9 mouse cellular contexts compared by ENCODE assay signal in genomic region chr10:34128391-34128790, GRCm38 (mm10). TPM values are rescaled to one million over a fixed set of nuclear protein-coding genes. Genes with fewer than 3 reads are reported as not detected.
DNase-seq lines count a peak whose midpoint lies in the region; ATAC-seq lines count a peak whose summit lies in the region.
"Had no signal": no experiment of that assay in that cellular context is flagged by ENCODE, and none has a peak within 500 bp of the region (broad histone marks: within the 10 kb centered on the region; RNA-seq: fewer than 3 reads in every experiment).

No protein-coding gene starts in this region.

- no peak overlapping the region for H3K4me2 ChIP-seq in forebrain, embryonic 12.5 days

- 92% methylated on average over 6 of the region's 6 CpGs for WGBS in midbrain, embryonic 10.5 days
- WGBS in forebrain, embryonic 12.5 days = 86% methylated on average over 6 of the region's 6 CpGs

- peaks cover 22% of the 10 kb centered on the region for H3K27me3 ChIP-seq in midbrain, embryonic 10.5 days (ENCODE audit: low read depth, poor library complexity, severe bottlenecking)
- no peaks in the 10 kb centered on the region for H3K27me3 ChIP-seq in forebrain, embryonic 12.5 days

- no peak overlapping the region for H3K9ac ChIP-seq in forebrain, embryonic 12.5 days
- H3K9ac ChIP-seq: heart, embryonic 13.5 days had no signal

- ATAC-seq in CD4-positive, CD25-positive, alpha-beta regulatory T cell, adult 4 months = peak; percentile 1
- peak; percentile 29 for ATAC-seq in granulocyte monocyte progenitor cell, adult 5-6 weeks (replicated peaks; ENCODE audit: poor library complexity, severe bottlenecking)
- no peak for ATAC-seq in monocyte, adult 5-6 weeks (replicated peaks; ENCODE audit: insufficient number of reproducible peaks, low FRiP score, low TSS enrichment, poor library complexity, severe bottlenecking)
- ATAC-seq in forebrain, embryonic 12.5 days (ENCODE audit: low FRiP score) = no peak

- no peaks in the 10 kb centered on the region for H3K36me3 ChIP-seq in midbrain, embryonic 10.5 days
- H3K36me3 ChIP-seq in forebrain, embryonic 12.5 days (replicated peaks) = no peaks in the 10 kb centered on the region
- H3K36me3 ChIP-seq: heart, embryonic 13.5 days had no signal

- H3K9me3 ChIP-seq in midbrain, embryonic 10.5 days (replicated peaks) = peaks cover 3% of the 10 kb centered on the region; the same call in 1 of the 2 replicates
- no peaks in the 10 kb centered on the region for H3K9me3 ChIP-seq in forebrain, embryonic 12.5 days

- DNase-seq in 3T3-L1 (ENCODE audit: low read depth, low spot score) = peak; percentile 29
- DNase-seq in kidney, postnatal 36 days = peak; percentile 46 to 51
- no peak for DNase-seq in midbrain, embryonic 10.5 days (ENCODE audit: low spot score)
- DNase-seq in thymus, postnatal 36 days = no peak

- peaks cover 12% of the 10 kb centered on the region for H3K4me1 ChIP-seq in midbrain, embryonic 10.5 days
- H3K4me1 ChIP-seq in forebrain, embryonic 12.5 days = peaks cover 6% of the 10 kb centered on the region

- H3K27ac ChIP-seq in midbrain, embryonic 10.5 days (replicated peaks) = no peak overlapping the region
- H3K27ac ChIP-seq in forebrain, embryonic 12.5 days = no peak overlapping the region
- H3K27ac ChIP-seq: heart, embryonic 13.5 days had no signal

- no peak overlapping the region for H3K4me3 ChIP-seq in midbrain, embryonic 10.5 days
- no peak overlapping the region for H3K4me3 ChIP-seq in forebrain, embryonic 12.5 days (replicated peaks)

RNA-seq across cellular contexts. Expression of gene Calhm6, which starts 0.6 kb away (rescaled TPM):
- polyA plus RNA-seq in CD4-positive, CD25-positive, alpha-beta regulatory T cell, adult 4 months (2017; shearing (Covaris generic)) = 10 to 100 TPM; 45.0 to 54.8 TPM
- 3.2 and 6.1 TPM in 2 replicates for total RNA-seq in granulocyte monocyte progenitor cell, adult 5-6 weeks (2014; fragmentation: Nextera tagmentation)
- total RNA-seq in granulocyte monocyte progenitor cell, adult 5-6 weeks (2017) = 3.0 and 4.4 TPM in 2 replicates
- 23.3 to 41.0 TPM (median 24.7 TPM) in 3 replicates for total RNA-seq in monocyte, adult 5-6 weeks (2017)
- 0.21 and 0.36 TPM in 2 replicates for polyA plus RNA-seq in midbrain, embryonic 10.5 days (2016; fragmentation: Nextera tagmentation; extraction: Ambion mirVana)
- 0.34 and 0.36 TPM in 2 replicates for polyA plus RNA-seq in forebrain, embryonic 12.5 days (2016; fragmentation: Nextera tagmentation; extraction: Ambion mirVana)

RNA-seq across cellular contexts. Expression of gene Calhm5, which starts 32.1 kb away (rescaled TPM):
- not detected for polyA plus RNA-seq in CD4-positive, CD25-positive, alpha-beta regulatory T cell, adult 4 months (2017; shearing (Covaris generic))
- not detected in 2 replicates for total RNA-seq in granulocyte monocyte progenitor cell, adult 5-6 weeks (2014; fragmentation: Nextera tagmentation)
- not detected in 2 replicates for total RNA-seq in granulocyte monocyte progenitor cell, adult 5-6 weeks (2017)
- not detected in 3 replicates for total RNA-seq in monocyte, adult 5-6 weeks (2017)
- polyA plus RNA-seq in midbrain, embryonic 10.5 days (2016; fragmentation: Nextera tagmentation; extraction: Ambion mirVana) = 0.10 and 0.17 TPM in 2 replicates
- 0.12 and 0.24 TPM in 2 replicates for polyA plus RNA-seq in forebrain, embryonic 12.5 days (2016; fragmentation: Nextera tagmentation; extraction: Ambion mirVana)

Comparison
In these comparisons a context has a peak if more than half of its experiments do, and no peak if none do; other contexts are left out.
1. DNase-seq: peak in 3T3-L1 (single experiment) and kidney, postnatal 36 days (2 of 2); none in midbrain, embryonic 10.5 days (single experiment) and thymus, postnatal 36 days (0 of 2).
2. ATAC-seq: peak in CD4-positive, CD25-positive, alpha-beta regulatory T cell, adult 4 months (single experiment) and granulocyte monocyte progenitor cell, adult 5-6 weeks (single experiment); none in monocyte, adult 5-6 weeks (single experiment) and forebrain, embryonic 12.5 days (single experiment).
3. RNA of gene Calhm6, which starts 0.6 kb away (polyA plus RNA-seq): 45.0 to 54.8 TPM in CD4-positive, CD25-positive, alpha-beta regulatory T cell, adult 4 months; 0.34 to 0.36 TPM in forebrain, embryonic 12.5 days and 0.21 to 0.36 TPM in midbrain, embryonic 10.5 days; every median in the first group is over 10 times any median in the second.